Mouse (Mus musculus) embryonic fibroblast, embryonic 13.5 days (primary cell): ENCODE data around the gene Fus. TPM values are rescaled to one million over a fixed set of nuclear protein-coding genes. Genes with fewer than 3 reads are reported as not detected.

ENCODE experiments used
- H3K27ac ChIP-seq: 2 replicates; pipeline ENCODE4 v1.5.1; 2012; ENCODE audit warnings: low read length, control low read depth, inconsistent platforms; ENCODE audit not compliant: insufficient read depth
- H3K4me1 ChIP-seq: 2 replicates; pipeline ENCODE4 v1.6.1; 2011; ENCODE audit warnings: low read length; ENCODE audit not compliant: control insufficient read depth, insufficient read depth
- H3K4me3 ChIP-seq: 2 replicates; pipeline ENCODE4 v1.5.1; 2011; ENCODE audit warnings: mild to moderate bottlenecking, control low read depth, low read length; ENCODE audit not compliant: insufficient read depth
- CTCF ChIP-seq: IDR thresholded peaks from 2 replicates; pipeline ENCODE4 v1.5.1; 2011; ENCODE audit warnings: mild to moderate bottlenecking, control low read depth, low read length, moderate library complexity, borderline replicate concordance; ENCODE audit not compliant: insufficient read depth
- POLR2A ChIP-seq: IDR thresholded peaks from 2 replicates; pipeline ENCODE4 v1.6.1; 2011; ENCODE audit warnings: low read depth, mild to moderate bottlenecking, control low read depth, low read length, moderate library complexity
- polyA plus RNA-seq: library from polyadenylated mRNA; stranded (reverse); fragments of >200 nt; gene quantifications from 2 replicates; pipeline ENCODE4 v1.2.4, GENCODE M21; 2011; ENCODE audit warnings: low read depth; ENCODE audit not compliant: missing spikeins, insufficient read length

Gene Fus
- polyA plus RNA-seq, 1 experiment: 978 TPM

- Histone ChIP-seq H3K4me1 (peaks cover 6% of the 10 kb centered on the region; the same call in 1 of the 2 replicates), H3K27ac (peak overlapping the region; percentile 63), H3K4me3 (no peak overlapping the region)
- TF ChIP-seq POLR2A: no peak
- TF ChIP-seq CTCF: no peak
Observed at GRCm38 (mm10) chr7:128022974-128023373, 55.7 kb downstream of the Fus start.

GRCm38 (mm10) chr7:128023565-128023964, 56.3 kb downstream of the Fus start:
- Histone ChIP-seq H3K27ac (peak overlapping the region; percentile 88), H3K4me3 (no peak overlapping the region), H3K4me1 (peaks cover 6% of the 10 kb centered on the region; the same call in 1 of the 2 replicates)
- TF ChIP-seq POLR2A (no peak), CTCF (no peak)

- Histone ChIP-seq H3K4me3 (no peak overlapping the region), H3K4me1 (peaks cover 6% of the 10 kb centered on the region; the same call in 1 of the 2 replicates), H3K27ac (peak overlapping the region; percentile 88)
- no peak for TF ChIP-seq POLR2A
- no peak for TF ChIP-seq CTCF
Observed at GRCm38 (mm10) chr7:128024364-128024763, 57.1 kb downstream of the Fus start.

GRCm38 (mm10) chr7:128024932-128025331, 57.7 kb downstream of the Fus start:
- H3K4me3 ChIP-seq: no peak overlapping the region
- no peak for TF ChIP-seq POLR2A
- no peak for TF ChIP-seq CTCF
- H3K27ac ChIP-seq: peak overlapping the region; percentile 91
- H3K4me1 ChIP-seq: peaks cover 6% of the 10 kb centered on the region; the same call in 1 of the 2 replicates

GRCm38 (mm10) chr7:128025381-128025780, 58.1 kb downstream of the Fus start:
- peak overlapping the region; percentile 91 for H3K27ac ChIP-seq
- H3K4me1 ChIP-seq: peaks cover 6% of the 10 kb centered on the region; the same call in 1 of the 2 replicates
- H3K4me3 ChIP-seq: no peak overlapping the region
- no peak for TF ChIP-seq POLR2A
- no peak for TF ChIP-seq CTCF

- H3K4me1 ChIP-seq: no peaks in the 10 kb centered on the region
- TF ChIP-seq CTCF: no peak
- H3K27ac ChIP-seq: no peak overlapping the region
- no peak overlapping the region for H3K4me3 ChIP-seq
Observed at GRCm38 (mm10) chr7:128031403-128031976, 64.2 kb downstream of the Fus start.

GRCm38 (mm10) chr7:128032290-128032988, 65.2 kb downstream of the Fus start:
- Histone ChIP-seq H3K27ac (no peak overlapping the region), H3K4me1 (no peaks in the 10 kb centered on the region), H3K4me3 (no peak overlapping the region)
- TF ChIP-seq CTCF: no peak
- no peak for TF ChIP-seq POLR2A

GRCm38 (mm10) chr7:128032989-128033293, 65.7 kb downstream of the Fus start:
- H3K27ac ChIP-seq: no peak overlapping the region
- H3K4me1 ChIP-seq: no peaks in the 10 kb centered on the region
- H3K4me3 ChIP-seq: no peak overlapping the region
- TF ChIP-seq CTCF (no peak), POLR2A (no peak)

GRCm38 (mm10) chr7:128033616-128034015, 66.4 kb downstream of the Fus start:
- no peak overlapping the region for H3K27ac ChIP-seq
- TF ChIP-seq CTCF: no peak
- no peak for TF ChIP-seq POLR2A
- no peak overlapping the region for H3K4me3 ChIP-seq
- H3K4me1 ChIP-seq: no peaks in the 10 kb centered on the region

Other genes with a start within 250 kb of the Fus start
- gene Ctf2, start 235.3 kb upstream of the Fus start, polyA plus RNA-seq: not detected in 2 replicates
- 16.0 and 17.8 TPM in 2 replicates for gene Fbxl19, start 222.9 kb upstream of the Fus start, polyA plus RNA-seq
- gene Orai3, start 197.6 kb upstream of the Fus start, polyA plus RNA-seq: 19.8 and 23.3 TPM in 2 replicates
- 29.3 and 33.8 TPM in 2 replicates for gene Setd1a, start 190.8 kb upstream of the Fus start, polyA plus RNA-seq
- gene Gm49388, start 181.8 kb upstream of the Fus start, polyA plus RNA-seq: not detected in 2 replicates
- gene Hsd3b7, start 166.9 kb upstream of the Fus start, polyA plus RNA-seq: 8.0 and 9.4 TPM in 2 replicates
- 70.3 and 90.0 TPM in 2 replicates for gene Stx4a, start 143.2 kb upstream of the Fus start, polyA plus RNA-seq
- gene Stx1b, start 142.9 kb upstream of the Fus start, polyA plus RNA-seq: 1.8 and 4.4 TPM in 2 replicates
- 18.4 and 20.1 TPM in 2 replicates for gene Zfp646, start 91.2 kb upstream of the Fus start, polyA plus RNA-seq
- 8.9 and 15.6 TPM in 2 replicates for gene Zfp668, start 90.6 kb upstream of the Fus start, polyA plus RNA-seq
- gene Prss53, start 76.5 kb upstream of the Fus start, polyA plus RNA-seq: 0.65 and 0.77 TPM in 2 replicates
- gene Gm21974, start 72.0 kb upstream of the Fus start, polyA plus RNA-seq: not detected in 2 replicates
- gene Vkorc1, start 71.8 kb upstream of the Fus start, polyA plus RNA-seq: 107 and 146 TPM in 2 replicates
- 57.3 and 63.5 TPM in 2 replicates for gene Bckdk, start 63.4 kb upstream of the Fus start, polyA plus RNA-seq
- 19.8 and 24.5 TPM in 2 replicates for gene Kat8, start 54.9 kb upstream of the Fus start, polyA plus RNA-seq
- not detected in 2 replicates for gene Prss8, start 37.4 kb upstream of the Fus start, polyA plus RNA-seq
- 6.8 and 7.1 TPM in 2 replicates for gene Prss36, start 20.7 kb upstream of the Fus start, polyA plus RNA-seq
- 1.0 and 1.5 TPM in 2 replicates for gene Pycard, start 26.4 kb downstream of the Fus start, polyA plus RNA-seq
- gene Trim72, start 36.5 kb downstream of the Fus start, polyA plus RNA-seq: not detected in 2 replicates
- gene Itgam, start 95.2 kb downstream of the Fus start, polyA plus RNA-seq: 0.20 and 1.8 TPM in 2 replicates
- 0.11 TPM in 1 of 2 replicates, not detected in the other for gene Gm49368, start 95.2 kb downstream of the Fus start, polyA plus RNA-seq
- gene Itgax, start 162.1 kb downstream of the Fus start, polyA plus RNA-seq: not detected in 2 replicates
- gene Itgad, start 186.9 kb downstream of the Fus start, polyA plus RNA-seq: 0.53 TPM in 1 of 2 replicates, not detected in the other
- 2.7 and 5.2 TPM in 2 replicates for gene Cox6a2, start 238.9 kb downstream of the Fus start, polyA plus RNA-seq